Mouse (Mus musculus) brain, embryonic 14.5 days (tissue): ENCODE measurements around the gene Plekhg6.

Experiments used
- CTCF ChIP-seq: fragments of 200-500 bp; IDR thresholded peaks from 2 replicates; pipeline ENCODE4 v1.5.1; 2012; ENCODE audit warnings: inconsistent platforms, mild to moderate bottlenecking, moderate library complexity, borderline replicate concordance; ENCODE audit not compliant: insufficient read depth, insufficient read length; ENCODE audit errors: extremely low read depth
- POLR2A ChIP-seq: fragments of 200-500 bp; IDR thresholded peaks from 2 replicates; pipeline ENCODE4 v1.6.1; 2012; ENCODE audit warnings: mild to moderate bottlenecking, inconsistent platforms, borderline replicate concordance; ENCODE audit not compliant: poor library complexity, insufficient read depth, insufficient read length, severe bottlenecking; ENCODE audit errors: extremely low read depth

DNA sequence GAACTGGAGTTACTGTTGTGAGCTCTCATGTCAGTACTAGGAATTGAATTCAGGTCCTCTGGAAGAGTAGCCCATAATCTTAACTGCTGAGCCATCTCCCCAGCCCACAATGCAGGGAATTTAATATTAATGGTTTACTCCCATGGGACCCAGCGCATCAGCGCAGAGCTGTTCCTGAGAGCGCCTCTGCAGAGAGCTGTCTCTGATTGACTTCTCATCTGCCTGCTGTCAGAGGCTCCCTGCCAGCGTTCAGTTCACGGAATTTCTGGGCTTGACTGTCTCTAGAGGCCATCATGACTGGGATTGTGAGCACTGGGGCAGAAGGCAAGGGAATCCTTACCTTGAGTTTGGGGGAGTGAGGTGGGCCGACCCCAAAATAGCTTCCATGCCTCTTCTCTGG, 3.6 kb downstream of the Plekhg6 start:
- TF ChIP-seq POLR2A = no peak
- TF ChIP-seq CTCF = no peak
